Mouse (Mus musculus) kidney, adult 9 months (tissue): ENCODE results near the gene Ankrd52.

Experiments
- DNase-seq: peaks from one replicate; pipeline ENCODE4 v3.0.0; 2022

Ankrd52 gene

GRCm38 (mm10) chr10:128441324-128442119, 64.6 kb downstream of the Ankrd52 start:
- DNase-seq: no peak

- no peak for DNase-seq
Observed at GRCm38 (mm10) chr10:128442718-128443117, 65.8 kb downstream of the Ankrd52 start.

DNA sequence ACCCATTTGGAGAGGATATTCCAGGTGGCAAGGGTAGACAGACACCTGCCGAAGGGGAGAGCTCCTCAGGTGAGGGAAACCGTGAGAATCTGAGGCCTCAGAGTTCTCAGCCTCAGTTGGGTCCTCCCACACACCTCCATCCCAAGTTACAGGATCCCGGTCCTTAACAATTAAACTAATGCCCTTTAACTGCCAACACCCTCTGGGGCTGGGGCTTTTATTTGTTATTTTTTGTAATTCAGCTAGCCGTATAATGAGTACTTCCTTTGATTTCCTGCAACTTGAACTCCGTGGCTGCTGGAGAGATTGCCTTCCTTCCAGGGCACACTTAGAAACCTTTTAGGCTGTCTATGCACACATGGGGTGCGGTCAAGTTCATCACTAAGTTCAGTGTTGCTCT, 67.4 kb downstream of the Ankrd52 start:
- no peak for DNase-seq

- DNase-seq: peak; percentile 26
Observed at GRCm38 (mm10) chr10:128445407-128445806, 68.5 kb downstream of the Ankrd52 start.

DNA sequence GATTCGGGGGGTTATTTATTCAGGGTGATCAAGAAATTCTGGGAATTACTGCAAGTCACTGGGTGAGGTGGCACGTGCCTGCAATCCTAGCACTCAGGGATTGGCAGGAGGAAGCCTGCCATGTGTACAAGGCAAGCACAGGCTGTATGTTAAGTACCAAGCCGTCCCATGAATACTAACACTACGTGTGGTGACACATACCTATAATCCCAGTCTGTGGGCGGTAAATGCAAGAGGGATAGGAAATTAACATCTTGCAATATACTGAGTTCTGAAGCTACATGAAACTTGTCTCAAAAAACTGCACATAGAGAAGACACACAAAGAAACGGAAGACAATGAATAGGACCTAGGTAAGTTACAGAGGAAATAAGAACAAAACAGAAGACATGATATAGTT, 74.1 kb downstream of the Ankrd52 start:
- no peak for DNase-seq

- no peak for DNase-seq
Observed at GRCm38 (mm10) chr10:128454471-128454870, 77.6 kb downstream of the Ankrd52 start.

- DNase-seq: peak; percentile 78
Observed at GRCm38 (mm10) chr10:128455280-128455679, 78.4 kb downstream of the Ankrd52 start.

GRCm38 (mm10) chr10:128457676-128458075, 80.8 kb downstream of the Ankrd52 start:
- DNase-seq: peak; percentile 57
